Mouse (Mus musculus) lung, postnatal 0 days (tissue): ENCODE results near the gene Nat8f4.

Experiments
- CTCF ChIP-seq: IDR thresholded peaks from 2 replicates; pipeline ENCODE4 v1.5.1; 2016; ENCODE audit warnings: antibody characterized with exemption, mild to moderate bottlenecking
- EP300 ChIP-seq: IDR thresholded peaks from 2 replicates; pipeline ENCODE4 v1.6.1; 2016; ENCODE audit warnings: antibody characterized with exemption, mild to moderate bottlenecking, control low read depth

DNA sequence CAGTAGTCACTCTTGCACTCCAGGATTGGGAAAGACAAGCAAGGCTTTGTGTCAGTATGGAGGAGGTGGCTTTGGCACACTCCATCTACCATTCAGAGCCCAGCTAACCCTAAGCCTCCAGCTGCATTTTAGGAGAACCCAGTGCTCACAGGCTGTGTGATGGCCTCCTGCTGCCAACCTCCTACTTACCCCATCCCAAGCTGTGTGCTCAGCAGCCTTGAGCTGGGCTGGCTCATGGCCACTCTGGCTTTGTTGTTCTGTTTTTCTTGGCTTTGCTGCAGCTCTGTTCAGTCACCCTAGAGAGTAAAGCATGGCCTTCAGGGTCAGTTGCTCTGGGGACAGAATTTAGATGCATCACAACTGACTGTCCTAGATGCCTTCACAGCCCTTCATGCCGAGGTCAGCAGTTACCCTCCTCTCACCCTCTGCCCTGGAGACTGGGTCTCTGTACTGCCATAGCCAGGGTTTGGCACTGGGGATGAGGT lies 48.4 kb downstream of the Nat8f4 start:
- TF ChIP-seq CTCF, result no peak
- no peak for TF ChIP-seq EP300
